Comparison of ENCODE assay signal across 30 mouse cellular contexts in the genomic region with DNA sequence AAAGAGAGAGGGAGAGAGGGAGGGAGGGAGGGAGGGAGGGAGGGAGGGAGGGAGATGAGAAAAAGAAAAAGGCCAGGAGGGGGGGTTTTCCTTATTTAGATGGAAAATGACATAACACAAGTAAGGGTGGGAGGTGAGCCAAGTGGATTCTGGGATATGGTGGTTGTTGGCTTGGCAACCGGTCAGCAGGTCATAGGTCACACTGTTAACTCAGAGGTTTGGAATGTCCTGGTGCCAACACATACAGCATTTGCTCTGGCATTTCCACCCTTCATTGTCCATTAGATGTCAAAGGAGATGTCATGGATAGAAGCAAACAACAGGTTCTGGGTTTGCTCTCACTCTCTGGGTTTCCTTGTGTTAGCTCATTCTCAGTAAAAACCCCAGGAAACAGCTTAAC. TPM values are rescaled to one million over a fixed set of nuclear protein-coding genes. Genes with fewer than 3 reads are reported as not detected.
A peak's percentile ranks its signal among the peaks of the same experiment; 100 is the strongest.
DNase-seq lines count a peak whose midpoint lies in the region; ATAC-seq and TF ChIP-seq lines count a peak whose summit lies in the region.
"Had no signal": no experiment of that assay in that cellular context is flagged by ENCODE, and none has a peak within 500 bp of the region (broad histone marks: within the 10 kb centered on the region; RNA-seq: fewer than 3 reads in every experiment).

No protein-coding gene starts in this region.

- no peak for ATAC-seq in hindbrain, embryonic 12.5 days (ENCODE audit: low FRiP score)
- ATAC-seq in midbrain, embryonic 11.5 days (ENCODE audit: low FRiP score), result no peak
- ATAC-seq in midbrain, postnatal 0 days (ENCODE audit: low FRiP score), result no peak
- no peak for ATAC-seq in intestine, postnatal 0 days
- no peak for ATAC-seq in kidney, embryonic 15.5 days (replicated peaks; ENCODE audit: low FRiP score)
- ATAC-seq: activated CD4-positive, CD25-positive, alpha-beta regulatory T cell, adult 4 months; lung, postnatal 0 days had no signal

- TF ChIP-seq CTCF in midbrain, postnatal 0 days (IDR thresholded peaks at IDR 0.05), result no peak
- no peak for TF ChIP-seq CTCF in intestine, postnatal 0 days (IDR thresholded peaks at IDR 0.05; ENCODE audit: low read depth)

- no peak overlapping the region for H3K9ac ChIP-seq in hindbrain, embryonic 12.5 days
- no peak overlapping the region for H3K9ac ChIP-seq in midbrain, embryonic 11.5 days (ENCODE audit: low read length)
- H3K9ac ChIP-seq in midbrain, postnatal 0 days (replicated peaks; ENCODE audit: low read length, poor library complexity, severe bottlenecking), result no peak overlapping the region
- no peak overlapping the region for H3K9ac ChIP-seq in intestine, postnatal 0 days (ENCODE audit: low read depth, low read length)
- no peak overlapping the region for H3K9ac ChIP-seq in kidney, embryonic 15.5 days
- H3K9ac ChIP-seq: embryonic facial prominence, embryonic 15.5 days; forebrain, embryonic 12.5 days; forebrain, postnatal 0 days; heart, embryonic 13.5 days; limb, embryonic 12.5 days; neural tube, embryonic 13.5 days had no signal

- H3K4me3 ChIP-seq in hindbrain, embryonic 10.5 days, result no peak overlapping the region
- no peak overlapping the region for H3K4me3 ChIP-seq in hindbrain, embryonic 12.5 days
- H3K4me3 ChIP-seq in midbrain, embryonic 11.5 days (ENCODE audit: low read depth, low read length), result no peak overlapping the region
- no peak overlapping the region for H3K4me3 ChIP-seq in midbrain, postnatal 0 days (ENCODE audit: low read depth, low read length)
- H3K4me3 ChIP-seq in intestine, postnatal 0 days (ENCODE audit: low read depth, low read length), result no peak overlapping the region
- no peak overlapping the region for H3K4me3 ChIP-seq in kidney, embryonic 15.5 days (replicated peaks)
- H3K4me3 ChIP-seq: embryonic facial prominence, embryonic 15.5 days; forebrain, embryonic 12.5 days; heart, embryonic 13.5 days; layer of hippocampus, adult 2 months; left cerebral cortex, adult 2 months; limb, embryonic 12.5 days; neural tube, embryonic 13.5 days had no signal

- no peaks in the 10 kb centered on the region for H3K36me3 ChIP-seq in hindbrain, embryonic 10.5 days
- no peaks in the 10 kb centered on the region for H3K36me3 ChIP-seq in hindbrain, embryonic 12.5 days
- no peaks in the 10 kb centered on the region for H3K36me3 ChIP-seq in midbrain, embryonic 11.5 days (ENCODE audit: control insufficient read depth, insufficient read depth, low read length)
- no peaks in the 10 kb centered on the region for H3K36me3 ChIP-seq in midbrain, postnatal 0 days (ENCODE audit: insufficient read depth, low read length)
- H3K36me3 ChIP-seq in intestine, postnatal 0 days (ENCODE audit: control insufficient read depth, insufficient read depth), result no peaks in the 10 kb centered on the region
- H3K36me3 ChIP-seq in kidney, embryonic 15.5 days, result no peaks in the 10 kb centered on the region
- H3K36me3 ChIP-seq: embryonic facial prominence, embryonic 15.5 days; forebrain, embryonic 12.5 days; heart, embryonic 13.5 days; limb, embryonic 12.5 days; neural tube, embryonic 13.5 days had no signal

- 74% methylated on average over 1 of the region's 1 CpGs for WGBS in hindbrain, embryonic 10.5 days
- WGBS in hindbrain, embryonic 12.5 days, result 62% methylated on average over 1 of the region's 1 CpGs
- 64% methylated on average over 1 of the region's 1 CpGs for WGBS in midbrain, embryonic 11.5 days
- 94% methylated on average over 1 of the region's 1 CpGs for WGBS in midbrain, postnatal 0 days
- WGBS in intestine, postnatal 0 days, result 77% methylated on average over 1 of the region's 1 CpGs
- WGBS in kidney, embryonic 15.5 days, result 76% methylated on average over 1 of the region's 1 CpGs

- H3K27ac ChIP-seq in hindbrain, embryonic 10.5 days, result 0 out of 2 replicates have a peak overlapping the region, but pooled peaks have one; percentile 18
- no peak overlapping the region for H3K27ac ChIP-seq in hindbrain, embryonic 12.5 days
- H3K27ac ChIP-seq in midbrain, embryonic 11.5 days (ENCODE audit: low read depth, low read length), result no peak overlapping the region
- H3K27ac ChIP-seq in midbrain, postnatal 0 days (ENCODE audit: low read depth, low read length), result no peak overlapping the region
- H3K27ac ChIP-seq in intestine, postnatal 0 days (ENCODE audit: low read depth, low read length), result no peak overlapping the region
- H3K27ac ChIP-seq in kidney, embryonic 15.5 days, result no peak overlapping the region
- H3K27ac ChIP-seq: embryonic facial prominence, embryonic 15.5 days; heart, embryonic 13.5 days; layer of hippocampus, adult 2 months; left cerebral cortex, adult 2 months; limb, embryonic 12.5 days; macrophage; neural tube, embryonic 13.5 days had no signal

- no peak overlapping the region for H3K4me2 ChIP-seq in hindbrain, embryonic 12.5 days (replicated peaks)
- H3K4me2 ChIP-seq in midbrain, embryonic 11.5 days, result no peak overlapping the region
- H3K4me2 ChIP-seq in midbrain, postnatal 0 days (ENCODE audit: low read depth, low read length, poor library complexity, severe bottlenecking), result no peak overlapping the region
- H3K4me2 ChIP-seq in intestine, postnatal 0 days (replicated peaks; ENCODE audit: low read depth), result no peak overlapping the region
- H3K4me2 ChIP-seq in kidney, embryonic 15.5 days, result no peak overlapping the region
- H3K4me2 ChIP-seq: embryonic facial prominence, embryonic 15.5 days; forebrain, embryonic 12.5 days; heart, embryonic 13.5 days; limb, embryonic 12.5 days; liver, embryonic 11.5 days; neural tube, embryonic 13.5 days had no signal

- DNase-seq in hindbrain, embryonic 10.5 days (ENCODE audit: low spot score), result peak; percentile 24
- peak; percentile 39 for DNase-seq in midbrain, embryonic 11.5 days (ENCODE audit: low spot score, missing footprints)
- DNase-seq in midbrain, postnatal 0 days (ENCODE audit: low spot score), result no peak
- peak; percentile 12 for DNase-seq in embryo, embryonic 11 days
- DNase-seq: adrenal gland, adult 8-10 months; cerebellum, adult 2 months; cerebellum, postnatal 14 days; forebrain, postnatal 0 days; gastrocnemius, postnatal 10 days; heart, postnatal 10 days; kidney, adult 11 months; kidney, postnatal 36 days; thymus, postnatal 14 days had no signal

- H3K9me3 ChIP-seq in hindbrain, embryonic 10.5 days, result no peaks in the 10 kb centered on the region
- H3K9me3 ChIP-seq in hindbrain, embryonic 12.5 days (replicated peaks), result no peaks in the 10 kb centered on the region
- H3K9me3 ChIP-seq in midbrain, embryonic 11.5 days (ENCODE audit: control insufficient read depth, low read length), result no peaks in the 10 kb centered on the region
- H3K9me3 ChIP-seq in midbrain, postnatal 0 days (ENCODE audit: low read length), result no peaks in the 10 kb centered on the region
- H3K9me3 ChIP-seq in intestine, postnatal 0 days (ENCODE audit: control insufficient read depth), result no peaks in the 10 kb centered on the region
- H3K9me3 ChIP-seq in kidney, embryonic 15.5 days (replicated peaks), result no peaks in the 10 kb centered on the region
- H3K9me3 ChIP-seq: embryonic facial prominence, embryonic 15.5 days; forebrain, embryonic 12.5 days; heart, embryonic 13.5 days; limb, embryonic 12.5 days; neural tube, embryonic 13.5 days had no signal

- H3K27me3 ChIP-seq in hindbrain, embryonic 10.5 days (ENCODE audit: insufficient read depth, poor library complexity, severe bottlenecking), result no peaks in the 10 kb centered on the region
- no peaks in the 10 kb centered on the region for H3K27me3 ChIP-seq in hindbrain, embryonic 12.5 days
- no peaks in the 10 kb centered on the region for H3K27me3 ChIP-seq in midbrain, embryonic 11.5 days (ENCODE audit: control insufficient read depth, insufficient read depth, low read length)
- H3K27me3 ChIP-seq in midbrain, postnatal 0 days (ENCODE audit: insufficient read depth, low read length), result no peaks in the 10 kb centered on the region
- H3K27me3 ChIP-seq in intestine, postnatal 0 days (replicated peaks; ENCODE audit: control insufficient read depth, insufficient read depth, low read length), result no peaks in the 10 kb centered on the region
- no peaks in the 10 kb centered on the region for H3K27me3 ChIP-seq in kidney, embryonic 15.5 days
- H3K27me3 ChIP-seq: embryonic facial prominence, embryonic 15.5 days; forebrain, embryonic 12.5 days; heart, embryonic 13.5 days; limb, embryonic 12.5 days; neural tube, embryonic 13.5 days had no signal

- 0 out of 2 replicates have a peak, but pooled peaks cover 11% of the 10 kb centered on the region for H3K4me1 ChIP-seq in hindbrain, embryonic 10.5 days (replicated peaks)
- 0 out of 2 replicates have a peak, but pooled peaks cover 2% of the 10 kb centered on the region for H3K4me1 ChIP-seq in hindbrain, embryonic 12.5 days
- peaks cover 2% of the 10 kb centered on the region; the same call in 1 of the 2 replicates for H3K4me1 ChIP-seq in midbrain, embryonic 11.5 days (ENCODE audit: control insufficient read depth, insufficient read depth, low read length)
- H3K4me1 ChIP-seq in midbrain, postnatal 0 days (ENCODE audit: insufficient read depth, low read length), result peaks cover 5% of the 10 kb centered on the region; the same call in 1 of the 2 replicates
- no peaks in the 10 kb centered on the region for H3K4me1 ChIP-seq in intestine, postnatal 0 days (replicated peaks; ENCODE audit: control insufficient read depth, insufficient read depth, low read length)
- H3K4me1 ChIP-seq in kidney, embryonic 15.5 days, result no peaks in the 10 kb centered on the region
- H3K4me1 ChIP-seq: embryonic facial prominence, embryonic 15.5 days; heart, embryonic 13.5 days; limb, embryonic 12.5 days; neural tube, embryonic 13.5 days had no signal

RNA-seq across cellular contexts. Expression of a gene that starts 17.5 kb away (rescaled TPM):
- polyA plus RNA-seq in hindbrain, embryonic 10.5 days (2016; fragmentation: Nextera tagmentation; extraction: Ambion mirVana), result 25.7 and 42.5 TPM in 2 replicates
- polyA plus RNA-seq in hindbrain, embryonic 12.5 days (2016; fragmentation: Nextera tagmentation; extraction: Ambion mirVana), result 96.8 and 98.5 TPM in 2 replicates
- polyA plus RNA-seq in midbrain, embryonic 11.5 days (2014; fragmentation: Nextera tagmentation; extraction: Ambion mirVana), result 49.4 and 55.4 TPM in 2 replicates
- total RNA-seq in midbrain, postnatal 0 days (2014; rRNA removed), result 208 and 258 TPM in 2 replicates
- 105 and 108 TPM in 2 replicates for polyA plus RNA-seq in midbrain, postnatal 0 days (2015; fragmentation: Nextera tagmentation; extraction: Ambion mirVana)
- 2.1 and 2.3 TPM in 2 replicates for polyA plus RNA-seq in intestine, postnatal 0 days (2015; fragmentation: Nextera tagmentation; extraction: Ambion mirVana)
- 0.62 and 2.0 TPM in 2 replicates for polyA plus RNA-seq in kidney, embryonic 15.5 days (2015; fragmentation: Nextera tagmentation; extraction: Ambion mirVana)
- total RNA-seq: hematopoietic stem cell, adult 5-6 weeks; megakaryocyte-erythroid progenitor cell, adult 5-6 weeks; MEL had no signal
- polyA plus RNA-seq: macrophage had no signal
